Mouse (Mus musculus) testis, adult 2 months (tissue): ENCODE measurements around the gene Lsm3.

Experiments used
- CTCF ChIP-seq: fragments of 200-500 bp; IDR thresholded peaks from 2 replicates; pipeline ENCODE4 v1.5.1; 2012; ENCODE audit warnings: low read depth, mild to moderate bottlenecking, inconsistent platforms, low read length, moderate library complexity; ENCODE audit not compliant: control insufficient read depth, insufficient read depth, insufficient replicate concordance
- POLR2A ChIP-seq: fragments of 200-500 bp; IDR thresholded peaks from 2 replicates; pipeline ENCODE4 v1.6.1; 2012; ENCODE audit warnings: low read depth, mild to moderate bottlenecking, inconsistent platforms, low read length, moderate library complexity; ENCODE audit not compliant: control insufficient read depth

GRCm38 (mm10) chr6:91530673-91531072, 14.9 kb downstream of the Lsm3 start:
- TF ChIP-seq POLR2A (no peak), CTCF (no peak)
